Mouse (Mus musculus): Measurements from ENCODE around the gene Dars. TPM values are rescaled to one million over a fixed set of nuclear protein-coding genes. Genes with fewer than 3 reads are reported as not detected.

Gene Dars
- polyA plus RNA-seq, 1 experiment from 2014 or later = 140 TPM

DNA sequence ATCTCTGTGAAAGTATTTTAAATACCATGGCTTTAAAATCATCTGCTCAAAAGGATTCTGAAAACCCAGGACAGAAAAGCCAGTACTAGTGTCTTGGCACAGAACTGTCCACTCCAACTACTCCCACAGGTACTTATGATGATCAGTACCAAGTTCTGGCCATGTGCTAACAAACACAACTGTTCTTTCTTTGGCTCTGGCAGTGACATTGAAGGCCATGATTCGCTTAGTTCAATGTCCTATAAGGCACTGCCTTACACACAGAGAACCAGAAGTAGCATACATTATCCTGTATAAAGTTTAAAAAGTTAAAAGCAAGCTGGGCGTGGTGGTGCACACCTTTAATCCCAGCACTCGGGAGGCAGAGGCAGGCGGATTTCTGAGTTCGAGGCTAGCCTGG is 6.0 kb downstream of the Dars start:
- Histone ChIP-seq H3K27ac (no peak overlapping the region), H3K4me2 (no peak overlapping the region), H3K9ac (no peak overlapping the region), H3K27me3 (no peaks in the 10 kb centered on the region), H3K36me3 (peaks cover 30% of the 10 kb centered on the region), H3K4me1 (no peaks in the 10 kb centered on the region), H3K4me3 (no peak overlapping the region), H3K9me3 (no peaks in the 10 kb centered on the region)
- no peak for ATAC-seq (ENCODE audit: insufficient number of reproducible peaks, low FRiP score, low TSS enrichment, low read depth)
- WGBS = 96% methylated on average over 5 of the region's 5 CpGs

DNA sequence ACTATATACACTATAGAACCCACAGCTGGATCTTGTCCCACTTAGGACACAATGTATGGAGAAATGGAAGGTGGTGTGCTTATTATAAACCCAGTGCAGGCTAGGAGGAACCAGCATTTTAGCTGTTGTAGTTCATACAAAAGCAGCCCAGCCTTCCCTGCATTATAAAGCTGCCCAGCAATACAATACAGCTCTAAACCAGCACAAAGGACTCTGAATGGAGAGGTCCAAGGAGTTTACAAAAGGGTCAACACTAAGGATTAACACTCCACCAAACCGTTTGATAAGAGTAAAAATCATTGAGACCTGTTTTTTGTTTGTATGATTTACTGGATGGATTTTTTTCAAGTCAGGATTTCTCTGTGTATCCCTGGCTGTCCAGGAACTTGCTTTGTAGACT is 10.3 kb downstream of the Dars start:
- Histone ChIP-seq H3K27me3 (no peaks in the 10 kb centered on the region), H3K36me3 (peaks cover 27% of the 10 kb centered on the region), H3K4me1 (no peaks in the 10 kb centered on the region), H3K4me2 (no peak overlapping the region), H3K9ac (no peak overlapping the region), H3K9me3 (no peaks in the 10 kb centered on the region), H3K4me3 (no peak overlapping the region), H3K27ac (no peak overlapping the region)
- 70% methylated on average over 1 of the region's 1 CpGs for WGBS
- no peak for ATAC-seq (ENCODE audit: insufficient number of reproducible peaks, low FRiP score, low TSS enrichment, low read depth)

DNA sequence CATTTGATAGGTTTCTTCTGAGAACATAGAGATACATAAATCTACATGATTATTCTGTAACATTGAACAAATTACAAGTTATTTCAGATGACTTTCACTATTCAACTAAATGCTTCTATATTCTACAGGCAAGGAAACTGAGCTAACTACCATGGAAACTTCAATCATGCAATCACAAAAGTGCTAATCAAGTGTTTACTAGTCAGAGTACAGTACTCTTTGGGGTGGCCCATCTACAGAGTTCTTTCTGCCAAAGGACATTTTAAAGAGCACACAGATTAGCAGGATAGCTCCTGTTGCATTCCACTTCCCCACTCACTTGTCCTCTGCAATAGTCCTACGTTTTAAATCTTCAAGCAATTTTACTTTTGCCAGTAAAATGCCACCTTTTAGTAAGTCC is 11.5 kb downstream of the Dars start:
- peaks cover 30% of the 10 kb centered on the region for H3K36me3 ChIP-seq
- 72% methylated on average over 1 of the region's 1 CpGs for WGBS
- H3K27ac ChIP-seq = no peak overlapping the region
- no peak overlapping the region for H3K9ac ChIP-seq
- no peak overlapping the region for H3K4me2 ChIP-seq
- no peak overlapping the region for H3K4me3 ChIP-seq
- ATAC-seq (ENCODE audit: insufficient number of reproducible peaks, low FRiP score, low TSS enrichment, low read depth) = no peak
- no peaks in the 10 kb centered on the region for H3K27me3 ChIP-seq
- H3K9me3 ChIP-seq = no peaks in the 10 kb centered on the region
- H3K4me1 ChIP-seq = no peaks in the 10 kb centered on the region

DNA sequence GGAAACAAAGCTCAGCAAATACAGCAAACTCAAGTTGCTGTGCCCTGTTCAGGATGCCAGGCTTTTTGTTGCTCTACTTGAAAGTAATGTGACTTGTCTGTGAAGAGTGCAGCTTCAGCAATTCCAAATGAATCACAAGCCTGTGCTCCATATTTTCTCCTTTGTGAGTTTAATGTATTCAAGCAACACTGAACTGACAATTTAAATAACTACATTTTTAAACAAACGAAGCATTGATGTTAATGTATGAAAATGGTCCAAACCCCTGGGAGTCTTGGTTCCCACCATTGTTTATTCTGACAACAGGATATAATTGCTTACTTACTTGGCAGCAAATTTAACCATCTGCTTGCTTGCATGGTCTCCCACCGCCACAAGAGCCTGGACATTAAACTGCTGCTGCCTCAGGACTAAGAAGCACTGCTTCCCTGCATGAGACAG is 12.1 kb downstream of the Dars start:
- no peak for ATAC-seq (ENCODE audit: insufficient number of reproducible peaks, low FRiP score, low TSS enrichment, low read depth)
- peaks cover 27% of the 10 kb centered on the region for H3K36me3 ChIP-seq

DNA sequence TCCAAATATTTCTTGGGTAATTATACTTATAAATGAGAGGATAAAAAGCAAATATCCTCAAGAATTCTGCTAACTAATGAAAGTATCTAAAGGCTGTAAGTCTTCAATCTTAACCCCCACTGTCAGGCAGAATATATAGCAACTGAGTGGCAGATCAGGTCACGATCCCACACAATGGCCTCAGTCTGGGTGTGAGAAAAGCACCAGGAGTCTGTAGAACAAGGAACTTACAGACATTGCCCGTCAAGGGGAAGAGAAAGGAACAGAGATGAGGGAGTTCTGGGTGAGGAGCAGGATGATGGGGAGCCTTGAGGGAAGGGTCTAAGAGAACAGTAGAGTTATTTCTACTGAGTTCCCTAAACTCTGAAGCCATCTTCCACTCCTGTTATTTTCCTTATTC is 16.2 kb downstream of the Dars start:
- Histone ChIP-seq H3K36me3 (peaks cover 30% of the 10 kb centered on the region), H3K4me3 (no peak overlapping the region), H3K27ac (no peak overlapping the region), H3K9ac (no peak overlapping the region), H3K9me3 (no peaks in the 10 kb centered on the region), H3K4me2 (no peak overlapping the region), H3K4me1 (no peaks in the 10 kb centered on the region), H3K27me3 (no peaks in the 10 kb centered on the region)
- 70% methylated on average over 2 of the region's 2 CpGs for WGBS
- no peak for ATAC-seq (ENCODE audit: insufficient number of reproducible peaks, low FRiP score, low TSS enrichment, low read depth)

More for the DNA sequence above, 12.1 kb downstream of the Dars start:
- H3K9ac ChIP-seq = no peak overlapping the region
- no peaks in the 10 kb centered on the region for H3K4me1 ChIP-seq
- H3K27me3 ChIP-seq = no peaks in the 10 kb centered on the region
- WGBS = 82% methylated on average over 2 of the region's 2 CpGs
- H3K4me3 ChIP-seq = no peak overlapping the region
- H3K4me2 ChIP-seq = no peak overlapping the region
- no peaks in the 10 kb centered on the region for H3K9me3 ChIP-seq
- H3K27ac ChIP-seq = no peak overlapping the region

DNA sequence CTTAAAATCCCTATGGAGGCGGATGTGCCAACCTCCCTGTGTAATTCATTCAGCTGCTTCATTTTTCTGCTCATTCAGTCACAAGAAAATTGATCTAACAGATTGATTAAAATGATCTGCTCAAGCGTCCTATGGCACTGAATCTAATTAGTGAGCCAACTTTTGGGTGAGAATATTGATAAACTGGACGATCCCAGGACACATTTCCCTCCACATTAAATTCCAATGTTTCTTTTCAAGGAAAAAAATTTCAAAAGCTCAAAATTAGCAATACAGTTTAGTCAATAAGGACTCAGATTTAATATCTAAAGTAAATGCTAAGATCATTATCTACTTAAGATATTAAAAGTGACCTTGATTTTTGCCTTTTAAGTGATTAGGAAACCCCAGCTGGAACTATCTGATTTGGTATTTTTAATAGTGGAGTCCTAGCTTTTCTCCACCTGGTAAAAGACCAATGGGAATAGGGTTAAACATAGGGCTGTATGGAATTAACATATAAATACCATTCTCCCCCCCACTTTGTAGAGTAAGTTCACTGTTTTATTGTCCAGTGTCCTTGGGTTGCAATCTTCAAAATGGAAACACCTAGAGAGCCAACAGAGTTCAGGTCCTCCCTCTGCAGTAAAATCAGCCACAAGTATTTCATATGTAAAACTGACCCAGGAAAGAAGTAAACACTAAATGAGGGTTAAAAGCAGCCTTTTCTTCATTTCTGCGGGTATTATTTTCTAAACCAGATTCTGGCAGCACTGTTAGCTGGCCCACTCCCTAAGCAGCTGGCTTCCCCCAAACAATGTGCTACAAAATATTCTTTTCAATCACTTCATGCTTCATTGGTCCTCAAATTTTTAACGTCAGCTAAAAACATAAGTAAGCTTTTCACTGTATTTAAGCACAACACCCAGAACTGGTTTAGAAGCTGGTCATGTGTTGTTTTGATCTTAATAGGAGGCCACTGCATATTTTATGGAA is 16.9 kb downstream of the Dars start:
- no peaks in the 10 kb centered on the region for H3K9me3 ChIP-seq
- H3K27ac ChIP-seq = no peak overlapping the region
- no peak overlapping the region for H3K9ac ChIP-seq
- ATAC-seq (ENCODE audit: insufficient number of reproducible peaks, low FRiP score, low TSS enrichment, low read depth) = no peak
- 70% methylated on average over 5 of the region's 5 CpGs for WGBS
- no peak overlapping the region for H3K4me2 ChIP-seq
- peaks cover 31% of the 10 kb centered on the region for H3K36me3 ChIP-seq
- H3K27me3 ChIP-seq = no peaks in the 10 kb centered on the region
- H3K4me3 ChIP-seq = no peak overlapping the region
- no peaks in the 10 kb centered on the region for H3K4me1 ChIP-seq

DNA sequence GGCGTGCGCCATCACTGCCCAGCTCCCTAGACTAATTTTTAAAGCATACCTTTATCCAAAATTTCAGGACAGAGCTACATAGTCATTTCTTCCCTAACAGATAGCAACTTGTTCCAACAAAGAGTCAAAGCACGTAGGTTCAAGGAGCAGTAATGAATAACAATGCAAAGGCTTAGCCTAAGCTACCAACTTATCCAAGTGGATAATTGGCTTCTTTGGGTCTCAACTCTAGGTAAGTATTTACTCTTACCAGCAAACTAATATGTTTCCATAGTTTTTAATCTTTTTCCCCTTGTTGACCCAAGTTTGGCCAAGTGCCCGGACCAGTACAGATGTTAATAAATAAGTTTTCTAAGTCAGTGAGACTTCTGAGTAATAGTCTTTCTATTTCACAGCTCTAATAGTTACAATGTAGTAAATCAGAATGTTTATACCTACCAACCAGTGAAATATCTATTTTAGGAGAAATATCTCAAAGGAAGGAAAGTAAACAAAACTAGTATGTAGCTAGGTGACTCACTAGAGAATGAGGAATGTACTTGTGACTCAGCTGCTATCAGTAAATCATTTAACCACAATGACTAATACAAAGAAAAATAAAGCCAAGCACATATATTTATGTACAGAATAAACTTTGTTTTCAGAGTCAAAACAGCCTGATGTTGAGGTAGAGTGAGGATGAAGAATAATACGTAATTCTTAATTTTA is 18.3 kb downstream of the Dars start:
- H3K9ac ChIP-seq = no peak overlapping the region
- H3K9me3 ChIP-seq = no peaks in the 10 kb centered on the region
- H3K4me2 ChIP-seq = no peak overlapping the region
- H3K4me1 ChIP-seq = no peaks in the 10 kb centered on the region
- H3K36me3 ChIP-seq = peaks cover 31% of the 10 kb centered on the region
- no peak overlapping the region for H3K4me3 ChIP-seq
- WGBS = 89% methylated on average over 5 of the region's 5 CpGs
- ATAC-seq (ENCODE audit: insufficient number of reproducible peaks, low FRiP score, low TSS enrichment, low read depth) = no peak
- no peak overlapping the region for H3K27ac ChIP-seq
- H3K27me3 ChIP-seq = no peaks in the 10 kb centered on the region

DNA sequence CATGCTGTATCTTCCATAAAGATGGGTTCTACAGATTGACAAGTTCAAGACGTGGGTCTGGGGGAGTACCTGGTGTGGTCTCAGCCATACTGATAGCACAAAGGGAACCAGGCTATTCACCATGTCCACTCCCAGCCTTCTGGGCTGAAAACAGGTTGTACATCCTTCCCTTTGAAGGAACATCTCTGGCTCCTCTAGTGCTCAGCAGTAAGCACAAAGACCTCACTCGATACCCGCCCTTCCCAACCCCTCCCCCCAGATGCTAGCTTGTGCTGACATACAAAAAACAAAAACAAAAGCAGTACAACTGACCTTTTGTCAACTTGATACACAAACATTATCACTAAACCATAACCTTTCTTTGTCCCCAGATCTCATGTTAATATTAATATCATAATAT is 22.5 kb downstream of the Dars start:
- no peaks in the 10 kb centered on the region for H3K27me3 ChIP-seq
- WGBS = 89% methylated on average over 3 of the region's 3 CpGs
- no peak overlapping the region for H3K4me2 ChIP-seq
- no peaks in the 10 kb centered on the region for H3K9me3 ChIP-seq
- ATAC-seq (ENCODE audit: insufficient number of reproducible peaks, low FRiP score, low TSS enrichment, low read depth) = no peak
- H3K27ac ChIP-seq = no peak overlapping the region
- H3K4me1 ChIP-seq = no peaks in the 10 kb centered on the region
- no peak overlapping the region for H3K4me3 ChIP-seq
- peaks cover 22% of the 10 kb centered on the region; the same call in 1 of the 2 replicates for H3K36me3 ChIP-seq
- H3K9ac ChIP-seq = no peak overlapping the region

DNA sequence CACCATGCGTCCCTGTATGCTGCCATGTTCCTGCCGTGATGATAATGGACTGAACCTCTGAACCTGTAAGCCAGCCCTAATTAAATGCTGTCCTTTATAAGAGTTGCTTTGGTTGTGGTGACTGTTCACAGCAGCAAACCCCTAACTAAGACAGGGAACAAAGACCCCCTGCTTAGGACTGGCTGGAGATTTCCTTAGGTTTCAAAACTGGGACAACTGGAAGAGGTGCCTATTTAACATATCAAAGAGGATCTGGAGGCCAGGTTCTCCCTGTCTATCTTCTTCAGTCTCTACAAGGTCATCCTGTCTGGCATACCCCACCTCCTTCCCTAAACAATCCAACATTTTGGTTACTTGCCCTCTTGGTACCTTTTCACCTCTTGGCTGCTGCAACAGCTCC is 24.8 kb downstream of the Dars start:
- H3K36me3 ChIP-seq = peaks cover 25% of the 10 kb centered on the region
- no peak overlapping the region for H3K4me2 ChIP-seq

DNA sequence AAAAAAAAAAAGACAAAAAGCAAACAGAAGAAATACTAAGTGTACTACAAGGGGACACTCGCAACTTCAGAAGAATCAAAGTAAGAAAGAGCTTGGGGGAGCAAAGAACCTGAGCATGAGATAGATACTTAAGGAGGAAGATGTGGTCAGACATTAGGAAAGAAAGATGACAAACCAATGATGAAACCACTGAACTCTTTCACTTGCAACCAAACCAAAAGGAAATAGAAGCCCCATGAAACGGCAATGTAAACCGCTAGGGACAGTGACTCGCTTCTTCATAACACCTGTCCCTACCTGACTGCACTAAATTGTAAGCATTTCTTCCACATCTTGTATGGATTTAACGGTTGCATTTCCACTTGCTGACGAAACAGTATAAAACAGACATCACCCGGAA is 30.7 kb downstream of the Dars start:
- WGBS = 90% methylated on average over 7 of the region's 7 CpGs
- Histone ChIP-seq H3K4me2 (no peak overlapping the region), H3K36me3 (peaks cover 41% of the 10 kb centered on the region), H3K9ac (no peak overlapping the region), H3K9me3 (no peaks in the 10 kb centered on the region), H3K27ac (no peak overlapping the region), H3K4me3 (no peak overlapping the region), H3K27me3 (no peaks in the 10 kb centered on the region), H3K4me1 (no peaks in the 10 kb centered on the region)
- ATAC-seq (ENCODE audit: insufficient number of reproducible peaks, low FRiP score, low TSS enrichment, low read depth) = no peak

More for the DNA sequence above, 24.8 kb downstream of the Dars start:
- H3K27ac ChIP-seq = no peak overlapping the region
- no peaks in the 10 kb centered on the region for H3K27me3 ChIP-seq
- no peak overlapping the region for H3K9ac ChIP-seq
- ATAC-seq (ENCODE audit: insufficient number of reproducible peaks, low FRiP score, low TSS enrichment, low read depth) = no peak
- no peaks in the 10 kb centered on the region for H3K4me1 ChIP-seq
- H3K9me3 ChIP-seq = no peaks in the 10 kb centered on the region
- no peak overlapping the region for H3K4me3 ChIP-seq
- 84% methylated on average over 2 of the region's 2 CpGs for WGBS

DNA sequence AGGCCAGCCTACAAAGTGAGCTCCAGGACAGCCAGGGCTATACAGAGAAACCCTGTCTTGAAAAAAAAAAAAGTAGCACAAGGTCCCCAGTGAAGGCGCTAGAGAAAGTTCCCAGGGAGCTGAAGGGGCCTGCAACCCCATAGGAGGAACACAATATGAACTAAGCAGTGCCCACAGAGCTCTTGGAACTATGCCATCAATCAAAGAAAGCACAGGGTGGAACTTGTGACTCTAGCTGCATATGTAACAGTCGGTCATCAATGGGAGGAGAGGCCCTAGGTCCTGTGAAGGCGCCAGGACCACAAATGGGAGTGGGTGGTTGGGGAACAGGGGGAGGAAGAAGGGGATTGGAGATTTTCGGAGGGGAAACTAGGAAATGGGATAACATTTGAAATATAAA is 40.3 kb downstream of the Dars start:
- Histone ChIP-seq H3K9ac (no peak overlapping the region), H3K4me1 (no peaks in the 10 kb centered on the region), H3K4me3 (no peak overlapping the region), H3K36me3 (peaks cover 26% of the 10 kb centered on the region), H3K4me2 (no peak overlapping the region), H3K9me3 (no peaks in the 10 kb centered on the region), H3K27ac (no peak overlapping the region), H3K27me3 (no peaks in the 10 kb centered on the region)
- WGBS = 92% methylated on average over 4 of the region's 4 CpGs
- ATAC-seq (ENCODE audit: insufficient number of reproducible peaks, low FRiP score, low TSS enrichment, low read depth) = no peak

DNA sequence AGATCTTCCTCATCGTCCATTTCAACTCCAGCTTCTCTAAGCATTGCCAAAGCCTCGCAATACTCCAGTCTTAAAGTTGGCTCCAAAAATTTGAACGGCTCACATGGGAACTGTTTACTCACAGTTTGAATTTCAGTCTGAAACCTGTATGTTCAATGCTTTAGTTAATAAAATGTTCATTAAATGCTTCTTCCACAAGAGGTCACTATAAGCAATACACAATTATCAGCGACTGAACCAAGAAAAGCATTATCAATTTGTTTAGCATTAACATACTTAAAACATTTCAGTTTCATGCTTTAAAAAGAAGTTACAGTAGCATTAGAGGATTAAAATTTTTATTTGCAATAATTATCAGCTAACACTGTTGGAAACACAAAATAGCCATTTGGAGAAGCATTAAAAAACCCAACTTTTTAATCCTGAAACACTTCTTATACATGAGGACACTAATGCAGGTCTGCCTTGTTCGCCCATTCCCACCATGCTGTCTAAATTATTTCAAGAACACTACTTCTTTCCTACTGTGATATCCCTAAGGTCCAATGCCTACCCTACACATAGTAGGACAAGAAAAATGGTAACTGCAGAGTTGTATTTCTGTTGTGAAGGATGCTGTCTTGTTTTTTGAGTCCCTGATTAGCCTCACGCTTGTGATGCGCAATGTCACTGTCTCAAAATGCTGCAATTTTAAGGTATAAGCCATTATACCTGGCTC is 44.9 kb downstream of the Dars start:
- no peaks in the 10 kb centered on the region for H3K27me3 ChIP-seq
- peaks cover 35% of the 10 kb centered on the region for H3K36me3 ChIP-seq
- no peaks in the 10 kb centered on the region for H3K9me3 ChIP-seq
- H3K9ac ChIP-seq = no peak overlapping the region
- H3K4me3 ChIP-seq = no peak overlapping the region
- ATAC-seq (ENCODE audit: insufficient number of reproducible peaks, low FRiP score, low TSS enrichment, low read depth) = no peak
- 74% methylated on average over 7 of the region's 7 CpGs for WGBS
- H3K4me1 ChIP-seq = no peaks in the 10 kb centered on the region
- H3K4me2 ChIP-seq = no peak overlapping the region
- no peak overlapping the region for H3K27ac ChIP-seq
